Mouse (Mus musculus) lung, adult 2 months (tissue): ENCODE measurements around the gene Zfp385c. TPM values are rescaled to one million over a fixed set of nuclear protein-coding genes. Genes with fewer than 3 reads are reported as not detected.

ENCODE experiments used
- DNase-seq: peaks from one replicate; pipeline ENCODE4 v3.0.0; 2022
- H3K4me1 ChIP-seq: fragments of 200-500 bp; 2 replicates; pipeline ENCODE4 v1.6.1; 2011; ENCODE audit warnings: low read length; ENCODE audit not compliant: control insufficient read depth, insufficient read depth
- H3K4me3 ChIP-seq: fragments of 200-500 bp; replicated peaks from 2 replicates; pipeline ENCODE3; 2011; ENCODE audit warnings: low read depth, mild to moderate bottlenecking, control low read depth, low read length; ENCODE audit errors: extremely low read depth
- CTCF ChIP-seq: fragments of 200-500 bp; IDR thresholded peaks from 2 replicates; pipeline ENCODE4 v1.5.1; 2011; ENCODE audit warnings: mild to moderate bottlenecking, low read length, control low read depth; ENCODE audit not compliant: insufficient read depth
- POLR2A ChIP-seq: fragments of 200-500 bp; IDR thresholded peaks from 2 replicates; pipeline ENCODE4 v1.6.1; 2011; ENCODE audit warnings: low read depth, mild to moderate bottlenecking, control low read depth, low read length, borderline replicate concordance; ENCODE audit errors: extremely low read depth
- WGBS: fragments of 180-500 bp; shearing (Covaris S2); methylation state at CpG from one replicate; pipeline ENCODE4 v1.1.7; 2018; 5-methylcytosine and 5-hydroxymethylcytosine counted together
- polyA plus RNA-seq: library from polyadenylated mRNA; depleted of rRNA; stranded (reverse); fragments of >200 nt; gene quantifications from 2 replicates; pipeline ENCODE4 v1.2.3, GENCODE M21; 2012; rRNA removed

Gene Zfp385c
- polyA plus RNA-seq, result 0.36 and 4.9 TPM in 2 replicates

DNA sequence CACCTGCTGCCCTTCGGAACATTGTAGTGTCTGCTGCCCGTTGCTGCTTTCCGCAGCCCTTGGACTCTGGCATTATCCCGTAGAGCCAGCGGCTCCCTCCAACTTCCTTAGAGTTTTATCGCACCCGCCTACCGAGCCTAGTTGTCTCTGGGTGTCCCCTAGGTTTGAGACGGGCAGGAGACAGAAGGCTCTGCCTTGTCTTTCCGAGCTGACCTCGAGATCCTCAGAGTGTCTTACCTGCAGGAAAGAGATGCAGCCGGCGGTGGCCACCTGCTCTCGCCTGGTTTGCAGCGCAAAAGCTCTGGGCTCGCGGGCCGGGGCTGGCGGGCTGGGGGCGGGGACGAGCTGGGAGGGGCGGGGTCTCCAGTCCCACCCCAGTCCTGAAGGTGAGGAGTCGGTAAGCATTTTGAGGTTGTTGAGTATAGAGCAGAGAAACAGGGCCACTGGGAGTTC lies at the start of gene Zfp385c:
TSS of gene Zfp385c (minus strand) at position 292 of the 453 bp plus-strand sequence.
- peak within 1 kb of the TSS; percentile 25 for H3K4me3 ChIP-seq
- no peaks in the 10 kb centered on the region for H3K4me1 ChIP-seq
- TF ChIP-seq CTCF, result no peak
- no peak for TF ChIP-seq POLR2A
- DNase-seq, result no peak
- under 1% methylated on average over 23 of the region's 23 CpGs for WGBS

- no peak for TF ChIP-seq CTCF
- no peak for TF ChIP-seq POLR2A
- DNase-seq, result no peak
- Histone ChIP-seq H3K4me3 (no peak overlapping the region), H3K4me1 (peaks cover 8% of the 10 kb centered on the region)
- WGBS, result 65% methylated on average over 6 of the region's 6 CpGs
These were observed 49.1 kb upstream of the Zfp385c start for GRCm38 (mm10) chr11:100741348-100741747.

DNA sequence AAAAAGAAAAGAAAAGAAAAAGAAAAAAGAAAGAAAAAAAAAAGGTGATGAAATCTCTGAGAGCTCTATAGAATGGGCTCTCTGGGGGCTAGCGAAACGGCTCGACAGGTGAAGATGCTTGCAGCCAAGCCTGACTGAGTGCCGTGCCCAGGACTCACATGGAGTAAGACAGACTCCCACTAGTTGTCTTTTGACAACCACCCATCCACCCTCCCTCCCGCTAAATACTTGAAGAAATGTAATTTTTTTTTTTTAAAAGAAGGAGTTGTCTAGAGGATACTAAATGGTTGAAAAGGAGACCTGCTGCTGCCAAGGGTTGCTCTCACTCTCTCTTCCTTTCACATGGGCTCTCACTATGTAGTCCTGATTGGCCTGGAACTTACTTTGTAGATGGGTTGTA lies 46.5 kb upstream of the Zfp385c start:
- no peak for TF ChIP-seq CTCF
- no peak for TF ChIP-seq POLR2A
- peaks cover 18% of the 10 kb centered on the region for H3K4me1 ChIP-seq
- no peak for DNase-seq
- no peak overlapping the region for H3K4me3 ChIP-seq
- 25% methylated on average over 5 of the region's 5 CpGs for WGBS

- DNase-seq, result peak; percentile 98
- WGBS, result under 1% methylated on average over 39 of the region's 39 CpGs
- peaks cover 18% of the 10 kb centered on the region for H3K4me1 ChIP-seq
- no peak for TF ChIP-seq CTCF
- peak; percentile 61; the same call in 1 of the 2 replicates for TF ChIP-seq POLR2A
- peak within 1 kb of the TSS; percentile 98 for H3K4me3 ChIP-seq
These were observed 45.9 kb upstream of the Zfp385c start, which contains the start of gene Rab5c for GRCm38 (mm10) chr11:100738066-100738604. Gene Rab5c (minus strand): TSS chr11:100738215.

GRCm38 (mm10) chr11:100737105-100737733 lies 45.0 kb upstream of the Zfp385c start:
- Histone ChIP-seq H3K4me1 (peaks cover 18% of the 10 kb centered on the region), H3K4me3 (peak overlapping the region; percentile 98)
- DNase-seq, result no peak
- WGBS, result under 1% methylated on average over 13 of the region's 13 CpGs
- TF ChIP-seq CTCF, result no peak
- TF ChIP-seq POLR2A, result no peak

DNA sequence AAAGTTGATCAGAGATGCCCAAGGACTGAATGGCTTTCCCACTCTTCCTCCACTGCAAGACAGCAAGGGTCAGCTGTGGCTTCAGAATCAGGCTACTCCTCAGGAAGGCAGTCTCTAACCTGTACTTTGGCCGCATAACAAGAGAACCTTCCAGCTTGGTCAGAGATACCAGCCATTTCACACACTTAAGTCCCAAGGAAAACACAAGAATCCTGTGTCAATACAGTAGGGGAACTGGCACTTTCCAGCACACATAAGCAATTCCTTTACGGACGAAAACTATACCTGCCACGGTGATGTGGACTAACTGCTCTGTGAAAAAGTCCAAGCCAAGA lies 44.5 kb upstream of the Zfp385c start:
- no peak for TF ChIP-seq CTCF
- H3K4me1 ChIP-seq, result peaks cover 18% of the 10 kb centered on the region
- H3K4me3 ChIP-seq, result peak overlapping the region; percentile 98
- DNase-seq, result no peak
- 44% methylated on average over 4 of the region's 4 CpGs for WGBS

DNA sequence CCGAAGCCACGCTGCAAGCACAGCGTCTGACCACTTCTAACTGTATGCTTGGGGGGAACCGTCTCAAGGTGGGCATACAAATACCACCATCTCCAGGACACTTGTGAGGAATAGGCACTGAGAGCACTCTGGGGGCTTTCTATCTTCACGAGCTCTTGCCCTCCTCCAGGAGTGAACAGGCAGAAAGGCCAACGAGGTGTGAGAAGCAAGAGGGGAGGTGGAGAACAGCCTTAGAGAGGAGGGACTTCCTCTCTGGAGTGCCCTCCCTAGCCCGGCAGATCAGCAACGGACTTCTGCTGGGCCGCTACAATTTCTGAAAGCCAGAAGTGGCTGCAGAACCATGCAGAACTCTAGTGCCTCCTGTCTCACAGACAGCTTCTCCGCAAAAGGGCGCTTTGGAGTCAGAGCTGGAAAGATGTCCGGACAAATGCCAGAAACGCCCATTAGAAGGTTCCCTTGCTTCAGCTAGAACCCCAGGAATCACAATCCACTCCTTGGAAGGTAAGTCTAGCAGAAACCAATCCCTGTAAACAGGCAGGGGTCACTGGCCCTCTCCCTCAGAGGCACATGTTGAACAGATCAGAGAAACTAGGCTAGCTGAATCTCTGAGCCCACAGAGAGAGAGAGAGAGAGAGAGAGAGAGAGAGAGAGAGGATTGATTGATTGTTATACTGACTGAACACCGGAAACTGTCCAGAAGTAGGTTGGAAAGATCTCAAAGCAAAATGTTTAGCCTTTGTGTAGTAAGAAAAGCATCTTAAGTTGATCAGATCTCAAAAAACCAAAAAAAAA lies 43.9 kb upstream of the Zfp385c start:
- no peak for DNase-seq
- H3K4me1 ChIP-seq, result peaks cover 18% of the 10 kb centered on the region
- WGBS, result 33% methylated on average over 14 of the region's 14 CpGs
- H3K4me3 ChIP-seq, result peak overlapping the region; percentile 47
- TF ChIP-seq POLR2A (no peak), CTCF (no peak)

- Histone ChIP-seq H3K4me3 (peak overlapping the region; percentile 14), H3K4me1 (peaks cover 18% of the 10 kb centered on the region)
- WGBS, result 71% methylated on average over 9 of the region's 9 CpGs
- TF ChIP-seq POLR2A (no peak), CTCF (no peak)
- no peak for DNase-seq
These were observed 43.0 kb upstream of the Zfp385c start for GRCm38 (mm10) chr11:100735134-100735865.
